Mouse (Mus musculus): Measurements from ENCODE around the gene Myo1c.

The Myo1c gene

DNA sequence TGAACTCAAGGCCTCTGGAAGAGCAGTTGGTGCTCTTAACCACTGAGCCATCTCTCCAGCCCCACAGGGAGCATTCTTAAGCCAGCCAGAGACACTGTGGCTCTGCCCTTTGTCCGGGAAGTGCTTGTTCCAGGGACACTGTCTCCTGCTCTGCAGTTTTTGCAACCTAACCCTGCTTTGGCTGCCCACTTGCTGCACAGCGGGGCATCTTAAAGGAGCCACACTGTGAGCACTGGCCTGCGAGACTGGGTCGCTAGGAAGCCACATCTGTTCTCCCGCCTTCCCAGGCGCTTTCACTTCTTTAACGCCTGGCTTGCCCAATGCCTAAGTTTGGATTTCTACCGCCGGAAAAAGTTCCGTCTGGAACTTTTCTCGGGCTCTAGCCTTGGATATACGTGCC is 65.3 kb downstream of the Myo1c start:
- DNase-seq (ENCODE audit: low spot score in 2 of 2) = no peak

DNA sequence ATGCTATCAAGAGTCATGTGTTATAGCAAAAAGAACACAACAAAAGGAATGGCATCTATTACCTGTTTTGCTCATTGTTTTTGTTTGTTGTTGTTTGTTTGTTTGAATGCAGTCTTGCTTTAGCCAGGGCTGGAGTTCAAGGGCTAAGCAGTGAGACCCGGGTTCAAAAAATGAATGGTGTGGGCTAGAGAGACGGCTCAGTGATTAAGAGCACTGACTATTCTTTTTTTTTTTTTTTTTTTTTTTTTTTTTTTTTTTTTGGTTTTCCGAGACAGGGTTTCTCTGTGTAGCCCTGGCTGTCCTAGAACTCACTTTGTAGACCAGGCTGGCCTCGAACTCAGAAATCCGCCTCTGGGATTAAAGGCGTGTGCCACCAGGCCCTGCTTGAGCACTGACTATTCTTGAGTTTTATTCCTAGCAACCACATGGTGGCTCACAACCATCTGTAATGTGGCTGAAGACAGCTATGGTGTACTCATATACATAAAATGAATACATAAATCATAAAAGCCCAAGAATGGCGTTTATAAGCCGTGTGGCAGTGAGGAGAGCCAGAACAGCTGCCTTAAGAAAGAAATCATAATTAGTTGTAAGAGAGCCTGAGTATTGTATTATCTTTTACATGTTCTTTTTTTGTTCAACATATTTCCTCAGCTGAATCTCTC is 66.5 kb downstream of the Myo1c start:
- no peak for DNase-seq (ENCODE audit: low spot score in 2 of 2)

DNA sequence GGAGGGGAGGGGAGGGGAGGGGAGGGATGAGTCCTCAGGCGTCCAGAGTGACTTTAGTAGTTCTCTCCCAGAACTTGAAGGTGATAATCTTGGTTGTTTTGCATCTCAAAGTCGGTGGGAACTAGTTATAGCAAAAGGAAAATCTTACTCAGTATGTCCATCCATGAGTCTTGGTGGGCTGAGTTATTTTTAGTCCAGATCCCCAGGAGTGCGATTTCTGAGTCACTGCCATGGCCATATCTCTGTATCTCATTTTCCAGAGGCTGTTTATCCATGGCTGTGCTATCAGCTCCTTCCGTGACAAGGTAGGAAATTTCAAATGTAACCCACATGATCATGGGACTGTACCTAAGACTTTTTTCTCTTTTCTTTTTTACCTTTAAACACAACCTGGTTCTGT is 72.0 kb downstream of the Myo1c start:
- no peak for DNase-seq (ENCODE audit: low spot score in 2 of 2)
